Mouse (Mus musculus) layer of hippocampus, adult 9-10 months (tissue): ENCODE measurements around the gene Retnlb.
"Not testable (repeated sequence)": the region's sequence is repeated elsewhere in the genome, so short reads cannot be mapped to it uniquely, and the experiment has no call there.

Source experiments
- DNase-seq: peaks from one replicate; pipeline ENCODE4 v3.0.0; 2022; ENCODE audit warnings: low spot score

Gene Retnlb

GRCm38 (mm10) chr16:48816695-48817094 lies at the start of gene Retnlb:
TSS of gene Retnlb (plus strand) at chr16:48816856.
- no peak for DNase-seq

DNA sequence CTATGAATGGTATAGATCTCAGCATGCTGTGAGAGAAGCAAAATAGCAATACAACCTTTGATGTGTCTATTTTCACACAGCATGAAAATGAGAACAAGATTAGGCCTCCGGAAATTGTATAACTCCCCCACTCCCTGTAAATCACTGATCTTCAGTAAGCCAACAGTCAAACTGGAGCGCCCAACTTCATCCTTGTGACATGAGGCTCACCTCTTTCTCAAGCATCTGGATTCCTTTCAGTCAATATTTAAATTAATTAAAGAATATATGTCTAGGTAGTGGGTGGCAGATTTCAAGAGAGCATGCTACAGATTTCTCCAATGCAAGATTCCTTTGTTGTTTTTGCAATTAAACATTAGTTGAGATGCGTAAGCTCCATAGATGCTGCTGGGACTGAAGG lies 47.5 kb upstream of the Retnlb start:
- no peak for DNase-seq

- DNase-seq: no peak
Observed at GRCm38 (mm10) chr16:48771971-48772445, 44.6 kb upstream of the Retnlb start, which contains the start of gene Trat1. TSS of gene Trat1 (minus strand) at chr16:48772021.

GRCm38 (mm10) chr16:48777254-48777653 lies 39.4 kb upstream of the Retnlb start:
- no peak for DNase-seq

GRCm38 (mm10) chr16:48786258-48786657 lies 30.4 kb upstream of the Retnlb start:
- no peak for DNase-seq

GRCm38 (mm10) chr16:48788704-48789185 lies 27.9 kb upstream of the Retnlb start:
- DNase-seq: no peak

DNA sequence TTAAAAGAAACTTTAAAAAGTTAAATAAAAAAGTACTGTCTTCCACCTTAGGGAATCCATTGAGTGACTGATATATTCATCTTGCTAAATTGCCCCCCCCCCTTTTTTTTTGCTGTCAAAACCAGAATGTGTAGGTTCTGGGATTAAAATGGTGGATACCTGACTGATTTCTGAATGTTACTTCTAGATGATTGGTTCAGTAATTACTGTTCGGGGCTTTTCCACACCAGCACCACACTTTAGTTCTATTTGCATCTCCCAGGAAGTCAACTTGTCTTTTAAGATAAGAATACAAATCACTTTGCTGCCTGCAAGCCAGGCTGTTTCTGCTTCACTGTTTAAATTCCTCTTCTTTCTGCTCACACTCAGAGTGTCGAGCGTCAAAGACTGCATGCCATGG lies 18.4 kb upstream of the Retnlb start:
- no peak for DNase-seq

GRCm38 (mm10) chr16:48799470-48799869 lies 17.2 kb upstream of the Retnlb start:
- no peak for DNase-seq

DNA sequence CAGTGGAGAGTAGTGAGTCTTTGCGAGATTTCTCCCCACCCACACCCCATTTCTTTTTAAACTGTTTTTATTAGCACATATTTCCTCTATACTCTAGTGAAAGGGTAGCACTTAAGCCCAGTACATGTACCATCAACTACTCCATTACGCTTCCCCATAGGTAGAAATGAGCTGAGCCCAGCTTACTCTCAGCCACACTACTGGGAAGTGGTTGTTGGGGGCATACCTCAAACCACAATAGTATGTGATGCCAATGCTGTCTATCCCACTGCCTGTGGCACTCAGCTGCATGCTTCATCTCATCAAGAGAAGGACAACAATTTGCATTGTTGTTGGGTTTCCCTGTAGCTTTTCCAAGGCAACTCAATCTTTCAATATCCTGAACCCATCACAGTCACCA lies 15.8 kb upstream of the Retnlb start:
- DNase-seq: no peak

GRCm38 (mm10) chr16:48805412-48805811 lies 11.2 kb upstream of the Retnlb start:
- no peak for DNase-seq

GRCm38 (mm10) chr16:48806521-48806920 lies 10.1 kb upstream of the Retnlb start:
- DNase-seq: no peak

DNA sequence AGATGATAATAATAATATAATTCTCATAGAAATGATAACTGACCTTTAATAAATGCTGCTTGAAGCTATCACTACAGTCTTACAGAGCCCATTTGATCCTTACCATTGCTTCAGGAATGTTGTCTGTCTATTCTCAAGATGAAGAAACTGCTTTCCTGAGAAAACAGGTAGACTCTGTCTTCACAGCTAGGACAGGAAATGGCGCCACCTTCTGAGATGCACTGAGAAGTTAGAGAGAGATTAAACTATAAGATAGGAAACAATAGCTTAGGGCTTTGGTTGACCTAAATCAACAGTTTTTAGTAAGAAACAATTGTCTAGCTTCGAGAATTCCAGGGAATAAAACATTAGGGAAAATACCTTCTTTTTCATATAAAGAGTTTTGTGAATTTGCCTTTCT lies 7.3 kb upstream of the Retnlb start:
- no peak for DNase-seq

GRCm38 (mm10) chr16:48811881-48812436 lies 4.7 kb upstream of the Retnlb start:
- DNase-seq: no peak

DNA sequence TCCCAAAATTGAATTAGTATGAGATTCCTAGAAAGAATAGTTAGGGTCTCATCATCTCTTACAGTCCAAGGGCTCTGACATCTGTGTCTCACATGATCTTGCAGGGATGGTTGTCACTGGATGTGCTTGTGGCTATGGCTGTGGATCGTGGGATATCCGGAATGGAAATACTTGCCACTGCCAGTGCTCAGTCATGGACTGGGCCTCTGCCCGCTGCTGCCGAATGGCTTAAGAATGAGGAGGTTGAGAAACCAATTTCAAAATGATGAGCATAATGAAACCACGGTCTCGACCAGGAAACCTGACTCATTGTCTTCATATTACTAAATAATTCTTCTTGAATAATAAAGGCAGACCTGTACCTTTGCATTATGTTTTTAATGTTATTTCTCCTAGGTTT lies 1.9 kb downstream of the Retnlb start:
- no peak for DNase-seq

DNA sequence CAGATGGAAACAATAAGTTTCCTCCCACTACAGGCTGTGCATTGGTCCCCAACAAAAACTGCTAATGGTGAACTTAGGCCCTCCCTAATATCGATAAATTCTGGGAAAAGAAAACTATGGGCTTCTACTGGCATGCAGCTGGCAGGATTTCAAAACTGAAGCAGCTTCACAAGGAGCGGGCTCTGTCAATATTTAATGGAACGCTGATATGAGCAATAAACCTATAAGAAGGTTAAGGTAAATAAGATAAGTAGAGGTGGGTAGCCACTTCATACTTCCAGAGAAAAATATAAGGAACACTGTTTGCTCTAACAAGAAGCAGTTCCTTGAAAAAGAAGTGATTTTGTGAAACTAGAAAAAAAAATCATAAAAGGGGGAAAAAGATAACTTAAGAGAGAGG lies 9.8 kb downstream of the Retnlb start:
- no peak for DNase-seq

GRCm38 (mm10) chr16:48827625-48828024 lies 11.0 kb downstream of the Retnlb start:
- no peak for DNase-seq

DNA sequence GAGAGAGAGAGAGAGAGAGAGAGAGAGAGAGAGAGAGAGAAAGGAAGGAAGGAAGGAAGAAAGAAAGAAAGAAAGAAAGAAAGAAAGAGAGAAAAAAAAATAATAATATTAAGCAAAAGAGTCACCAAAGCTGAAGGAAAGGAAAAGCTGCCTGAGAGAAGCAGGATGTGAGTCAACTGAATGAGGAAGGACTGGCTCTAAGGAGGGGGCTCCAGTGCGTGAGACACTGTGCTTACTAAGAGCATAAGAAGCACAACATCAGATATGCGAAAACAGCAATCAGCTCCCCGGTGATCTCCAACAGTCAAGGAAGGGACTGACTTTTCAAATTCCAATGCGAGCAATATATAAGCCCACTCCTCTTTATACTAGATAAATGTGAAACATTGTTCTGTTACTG lies 12.4 kb downstream of the Retnlb start:
- no peak for DNase-seq

- no peak for DNase-seq
Observed at GRCm38 (mm10) chr16:48832055-48832454, 15.4 kb downstream of the Retnlb start.

DNA sequence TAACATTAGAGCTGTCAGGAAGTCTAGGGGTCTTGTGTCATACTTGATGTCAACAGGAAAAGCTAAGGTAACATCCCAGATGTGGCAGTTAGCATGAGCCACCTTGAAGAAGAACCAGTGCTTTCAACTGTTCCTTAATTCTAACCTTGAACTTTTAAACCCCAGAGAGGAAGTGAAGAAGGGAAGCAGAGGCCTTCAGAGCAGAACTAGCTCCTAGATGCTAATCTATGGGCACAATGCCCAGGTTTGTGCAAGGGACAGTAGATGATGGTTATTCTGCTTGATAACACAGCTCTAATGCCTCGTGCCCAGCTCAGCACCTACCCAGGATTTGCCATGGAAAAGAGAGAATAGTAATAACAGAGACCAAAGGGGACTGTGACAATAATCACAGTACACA lies 17.0 kb downstream of the Retnlb start:
- DNase-seq: not testable (repeated sequence)

- no peak for DNase-seq
Observed at GRCm38 (mm10) chr16:48842266-48842665, 25.6 kb downstream of the Retnlb start, which contains the start of gene Retnla. TSS of gene Retnla (plus strand) at chr16:48842551.

DNA sequence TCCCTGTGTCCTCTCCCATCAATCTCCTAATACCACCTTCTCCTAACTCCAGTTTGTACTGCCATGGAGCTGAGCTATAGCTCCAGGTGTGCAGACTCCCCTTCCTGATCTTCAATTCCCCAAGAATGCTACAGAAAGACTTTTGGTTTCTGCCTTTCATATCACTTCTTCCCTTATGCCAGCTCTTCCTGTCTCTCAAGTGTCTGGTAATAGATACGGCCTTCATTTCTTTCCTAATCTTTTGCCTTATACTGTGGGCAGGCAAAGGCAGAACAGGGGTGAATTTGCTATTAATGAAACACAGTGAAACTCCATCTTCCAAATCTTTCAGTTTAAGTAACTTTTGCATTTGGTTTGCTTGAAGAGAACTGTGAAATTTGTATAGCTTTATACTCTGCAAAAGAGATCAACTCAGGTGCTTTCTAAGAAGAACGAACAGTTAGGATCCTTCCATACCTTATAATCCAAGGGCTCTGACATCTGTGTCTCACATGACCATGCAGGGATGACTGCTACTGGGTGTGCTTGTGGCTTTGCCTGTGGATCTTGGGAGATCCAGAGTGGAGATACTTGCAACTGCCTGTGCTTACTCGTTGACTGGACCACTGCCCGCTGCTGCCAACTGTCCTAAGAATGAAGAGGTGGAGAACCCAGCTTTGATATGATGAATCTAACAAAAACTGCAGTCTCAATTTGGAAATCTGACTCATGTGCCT lies 27.2 kb downstream of the Retnlb start:
- DNase-seq: no peak

- not testable (repeated sequence) for DNase-seq
Observed at GRCm38 (mm10) chr16:48865004-48865403, 48.3 kb downstream of the Retnlb start.

- no peak for DNase-seq
Observed at GRCm38 (mm10) chr16:48867690-48868089, 51.0 kb downstream of the Retnlb start.
